Mouse (Mus musculus) ES-E14 (cell line): Measurements from ENCODE around the gene Lrp5. TPM values are rescaled to one million over a fixed set of nuclear protein-coding genes. Genes with fewer than 3 reads are reported as not detected.

Experiments used
- DNase-seq: peaks from one replicate; pipeline ENCODE4 v3.0.0-alpha.2; 2013; ENCODE audit warnings: low read depth, low spot score
- H3K27ac ChIP-seq: 2 replicates; pipeline ENCODE4 v1.5.1; 2012; ENCODE audit warnings: low read depth, mild to moderate bottlenecking, low read length, moderate library complexity, mixed read lengths; ENCODE audit not compliant: poor library complexity, insufficient read depth, severe bottlenecking
- H3K36me3 ChIP-seq: 2 replicates; pipeline ENCODE4 v1.6.1; 2012; ENCODE audit warnings: mild to moderate bottlenecking, low read length, moderate library complexity, mixed read lengths; ENCODE audit not compliant: control insufficient read depth, poor library complexity, insufficient read depth, severe bottlenecking
- H3K4me1 ChIP-seq, 2 experiments: fragments of 150-350 bp in 1 of 2; sonication (generic) in 1 of 2; 2 replicates each; pipeline ENCODE4 v1.6.1; 2012; ENCODE audit warnings: low read length in 2 of 2, mild to moderate bottlenecking in 1 of 2, mixed read lengths in 1 of 2; ENCODE audit not compliant: control insufficient read depth in 2 of 2, insufficient read depth in 2 of 2, poor library complexity in 1 of 2
- H3K4me3 ChIP-seq, 2 experiments: fragments of 150-350 bp in 1 of 2; sonication (generic) in 1 of 2; 2 replicates each; pipeline ENCODE4 v1.5.1; 2012; ENCODE audit warnings: low read length in 2 of 2, low read depth in 1 of 2, mild to moderate bottlenecking in 1 of 2, mixed read lengths in 1 of 2; ENCODE audit not compliant: insufficient read depth in 1 of 2, poor library complexity in 1 of 2, severe bottlenecking in 1 of 2
- H3K9ac ChIP-seq: 2 replicates; pipeline ENCODE4 v1.6.1; 2012; ENCODE audit warnings: low read depth, mild to moderate bottlenecking, low read length, mixed read lengths; ENCODE audit not compliant: poor library complexity, insufficient read depth, severe bottlenecking
- H3K9me3 ChIP-seq: fragments of 150-350 bp; sonication (generic); 2 replicates; pipeline ENCODE4 v1.6.1; 2012; ENCODE audit warnings: low read depth, mild to moderate bottlenecking, low read length; ENCODE audit not compliant: control insufficient read depth, insufficient read depth
- CHD2 ChIP-seq: IDR thresholded peaks from 2 replicates; pipeline ENCODE4 v1.6.1; 2014; ENCODE audit warnings: mild to moderate bottlenecking, low read depth, low read length, inconsistent platforms
- HCFC1 ChIP-seq: IDR thresholded peaks from 2 replicates; pipeline ENCODE4 v1.6.1; 2012; ENCODE audit warnings: low read length, inconsistent platforms, borderline replicate concordance; ENCODE audit not compliant: insufficient read depth
- MAFK ChIP-seq: IDR thresholded peaks from 2 replicates; pipeline ENCODE4 v1.6.1; 2014; ENCODE audit warnings: mild to moderate bottlenecking, low read depth, low read length, inconsistent platforms; ENCODE audit not compliant: insufficient read depth
- ZC3H11A ChIP-seq: IDR thresholded peaks from 2 replicates; pipeline ENCODE4 v1.6.1; 2012; ENCODE audit warnings: low read depth, mild to moderate bottlenecking, inconsistent platforms, low read length, borderline replicate concordance
- ZNF384 ChIP-seq: IDR thresholded peaks from 2 replicates; pipeline ENCODE4 v1.6.1; 2012; ENCODE audit warnings: low read depth, low read length, inconsistent platforms
- in situ Hi-C, 2 experiments: fragments of 600-800 bp; cut with MboI; formaldehyde crosslinking; loops; one replicate each; pipeline ENCODE4 v1.15.1; 2025; ENCODE audit warnings: low sequenced_read_pairs in 2 of 2, inconsistent platforms in 1 of 2; ENCODE audit not compliant: unreplicated experiment in 2 of 2
- total RNA-seq: library from RNA; depleted of rRNA; stranded (reverse); fragments of 300-350 nt; gene quantifications from 2 replicates; pipeline ENCODE4 v1.2.3, GENCODE M21; 2012

Lrp5 gene
- total RNA-seq, 1 experiment, result 46.1 TPM

DNA sequence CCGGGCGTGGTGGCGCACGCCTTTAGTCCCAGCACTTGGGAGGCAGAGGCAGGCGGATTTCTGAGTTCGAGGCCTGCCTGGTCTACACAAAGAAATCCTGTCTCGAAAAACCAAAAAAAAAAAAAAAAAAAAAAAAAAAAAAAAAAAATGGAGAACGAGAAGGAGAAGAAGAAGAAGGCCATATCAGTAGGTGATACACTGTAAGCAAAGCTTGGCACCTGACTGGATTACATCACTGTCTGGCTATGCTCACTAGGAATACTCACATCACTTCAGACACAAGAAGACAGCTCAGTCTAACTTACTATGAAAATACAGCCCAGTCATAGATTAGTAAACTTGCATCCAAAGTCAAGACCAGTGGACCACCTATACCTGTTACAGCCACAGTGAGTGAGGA is 131.6 kb downstream of the Lrp5 start:
- no peak overlapping the region for H3K4me3 ChIP-seq
- H3K9me3 ChIP-seq, result no peaks in the 10 kb centered on the region
- in situ Hi-C loops, result no loop called here
- H3K27ac ChIP-seq, result no peak overlapping the region
- no peak for DNase-seq
- no peaks in the 10 kb centered on the region for H3K36me3 ChIP-seq
- H3K9ac ChIP-seq, result no peak overlapping the region
- no peak for TF ChIP-seq ZC3H11A
- peak; percentile 87 for TF ChIP-seq ZNF384
- peaks cover 0 to 2% of the 10 kb centered on the region in 2 experiments; a peak in 2 of 4 replicates for H3K4me1 ChIP-seq

DNA sequence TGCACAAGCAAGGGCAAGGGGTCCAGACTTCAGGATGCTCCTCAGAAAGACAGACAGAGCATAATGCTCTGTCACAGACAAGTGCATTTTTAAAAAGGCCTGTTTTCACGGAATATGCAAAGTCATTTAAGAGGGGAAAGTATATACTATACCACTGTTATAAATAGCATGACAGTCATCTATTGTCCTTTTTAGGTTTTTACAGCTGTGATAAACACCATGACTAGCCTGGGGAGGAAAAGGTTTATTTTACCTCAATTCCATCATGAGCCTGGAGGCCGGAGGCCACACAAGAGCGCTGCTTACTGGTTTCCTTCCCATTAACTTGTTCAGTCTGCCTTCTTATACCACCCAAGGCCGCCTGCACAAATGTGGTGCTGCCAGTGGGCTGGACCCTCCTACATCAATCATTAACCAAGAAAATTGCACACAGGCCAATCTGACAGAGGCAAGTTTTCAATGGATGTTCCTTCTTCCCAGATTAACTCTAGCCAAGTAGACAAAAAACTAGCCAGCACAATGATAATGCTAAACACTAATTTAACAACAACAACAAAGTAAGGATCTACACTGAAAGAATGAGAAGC is 134.7 kb downstream of the Lrp5 start:
- TF ChIP-seq HCFC1, result no peak
- TF ChIP-seq CHD2, result no peak
- TF ChIP-seq ZC3H11A, result no peak
- no peak for TF ChIP-seq MAFK
- no peak for TF ChIP-seq ZNF384
- no peak overlapping the region for H3K27ac ChIP-seq
- no peaks in the 10 kb centered on the region; the same call in 1 of the 2 replicates for H3K36me3 ChIP-seq
- peaks cover 0 to 2% of the 10 kb centered on the region in 2 experiments; a peak in 2 of 4 replicates for H3K4me1 ChIP-seq
- H3K9ac ChIP-seq, result no peak overlapping the region
- in situ Hi-C loops, result no loop called here
- H3K4me3 ChIP-seq, result no peak overlapping the region
- H3K9me3 ChIP-seq, result no peaks in the 10 kb centered on the region
- no peak for DNase-seq

DNA sequence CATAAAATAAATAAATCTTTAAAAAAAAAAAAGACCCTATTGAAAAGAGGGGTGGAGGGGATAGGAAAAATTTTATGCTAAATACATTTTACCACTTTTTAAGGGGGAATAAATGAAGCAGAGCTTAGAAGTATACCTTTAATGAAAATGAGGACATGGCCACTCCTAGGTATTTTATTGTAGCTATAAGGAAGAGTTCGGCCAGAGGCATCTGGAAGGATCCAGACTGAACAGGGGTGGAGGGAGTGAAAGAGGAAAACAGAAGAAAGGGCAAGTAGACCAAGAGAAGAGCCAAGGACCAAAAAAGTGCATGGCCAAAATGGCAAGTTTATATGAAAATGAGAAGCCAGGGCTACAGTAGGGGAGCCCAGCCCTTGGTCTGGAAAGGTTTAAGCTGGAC is 136.3 kb downstream of the Lrp5 start:
- no peak for DNase-seq
- Histone ChIP-seq H3K4me3 (no peak overlapping the region), H3K9ac (no peak overlapping the region), H3K4me1 (peaks cover 2 to 4% of the 10 kb centered on the region in 2 experiments; a peak in 3 of 4 replicates), H3K27ac (no peak overlapping the region), H3K36me3 (no peaks in the 10 kb centered on the region; the same call in 1 of the 2 replicates), H3K9me3 (no peaks in the 10 kb centered on the region)
- TF ChIP-seq HCFC1, result no peak
- TF ChIP-seq CHD2, result no peak
- TF ChIP-seq ZC3H11A, result no peak
- no peak for TF ChIP-seq MAFK
- TF ChIP-seq ZNF384, result no peak
- in situ Hi-C loops, result no loop called here

DNA sequence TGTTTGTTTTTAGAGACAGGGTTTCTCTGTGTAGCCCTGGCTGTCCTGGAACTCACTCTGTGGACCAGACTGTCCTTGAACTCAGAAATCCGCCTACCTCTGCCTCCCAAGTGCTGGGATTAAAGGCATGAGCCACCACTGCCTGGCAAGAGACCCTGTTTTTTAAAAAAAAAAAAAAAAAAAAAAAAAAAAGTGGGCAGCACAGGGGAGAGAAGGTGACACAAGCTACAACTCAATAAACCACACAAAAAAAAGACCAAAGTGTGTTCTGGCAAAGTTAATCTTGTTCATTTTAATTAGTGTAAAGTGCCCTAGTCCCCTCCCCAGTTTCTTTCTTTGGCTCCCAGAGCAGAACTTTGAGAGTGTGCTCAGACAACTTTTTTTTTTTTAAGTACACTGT is 137.1 kb downstream of the Lrp5 start:
- no peak overlapping the region for H3K27ac ChIP-seq
- no peak overlapping the region for H3K9ac ChIP-seq
- in situ Hi-C loops, result no loop called here
- peak; percentile 53; the same call in 1 of the 2 replicates for TF ChIP-seq ZNF384
- TF ChIP-seq MAFK, result no peak
- peaks cover 2 to 4% of the 10 kb centered on the region in 2 experiments; a peak in 3 of 4 replicates for H3K4me1 ChIP-seq
- H3K36me3 ChIP-seq, result no peaks in the 10 kb centered on the region; the same call in 1 of the 2 replicates
- no peak overlapping the region for H3K4me3 ChIP-seq
- H3K9me3 ChIP-seq, result no peaks in the 10 kb centered on the region
- no peak for DNase-seq

DNA sequence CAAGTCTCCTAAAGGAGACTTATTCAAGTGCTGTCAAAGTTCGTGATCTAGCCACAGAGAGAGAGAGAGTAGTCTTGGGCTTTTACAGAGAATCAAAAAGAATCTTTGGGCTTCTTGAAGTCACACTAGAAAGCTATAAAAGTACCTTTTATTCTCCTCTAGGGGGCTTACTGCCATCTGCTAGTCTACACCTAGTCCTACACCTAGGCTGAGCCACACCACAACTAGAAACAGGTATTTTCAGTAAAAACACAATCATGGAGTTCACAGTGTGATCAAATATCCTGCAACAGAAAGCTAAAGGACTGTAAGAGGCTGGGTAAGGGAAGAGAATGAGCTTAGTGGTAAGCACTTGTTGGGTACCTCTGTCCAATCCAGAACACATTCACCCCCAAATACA is 138.1 kb downstream of the Lrp5 start:
- no peaks in the 10 kb centered on the region for H3K9me3 ChIP-seq
- H3K27ac ChIP-seq, result no peak overlapping the region
- no peak overlapping the region for H3K4me3 ChIP-seq
- no peak overlapping the region for H3K9ac ChIP-seq
- no peak for TF ChIP-seq ZNF384
- no peak for TF ChIP-seq CHD2
- TF ChIP-seq ZC3H11A, result no peak
- TF ChIP-seq HCFC1, result no peak
- TF ChIP-seq MAFK, result no peak
- DNase-seq, result no peak
- H3K4me1 ChIP-seq, result peaks cover 2 to 3% of the 10 kb centered on the region in 2 experiments; a peak in 2 of 4 replicates
- in situ Hi-C loops, result no loop called here
- no peaks in the 10 kb centered on the region; the same call in 1 of the 2 replicates for H3K36me3 ChIP-seq
